Mouse (Mus musculus) cerebellum, adult 9-11 months (tissue): ENCODE results near the gene Timm17a.
A peak's percentile ranks its signal among the peaks of the same experiment; 100 is the strongest.

Experiments
- DNase-seq: peaks from one replicate; pipeline ENCODE4 v3.0.0; 2022

The Timm17a gene

GRCm38 (mm10) chr1:135313284-135314031 is at the start of gene Timm17a:
Gene Timm17a (minus strand): TSS chr1:135313778.
- DNase-seq, result peak; percentile 93

GRCm38 (mm10) chr1:135362115-135362514 is 48.5 kb upstream of the Timm17a start:
- DNase-seq, result no peak

- no peak for DNase-seq
Measured at GRCm38 (mm10) chr1:135361491-135361890, 47.9 kb upstream of the Timm17a start.

GRCm38 (mm10) chr1:135359071-135359470 is 45.5 kb upstream of the Timm17a start:
- DNase-seq, result no peak

- DNase-seq, result no peak
Measured at GRCm38 (mm10) chr1:135351953-135352352, 38.4 kb upstream of the Timm17a start.

- no peak for DNase-seq
Measured at GRCm38 (mm10) chr1:135347498-135348169, 34.1 kb upstream of the Timm17a start.

GRCm38 (mm10) chr1:135346891-135347290 is 33.3 kb upstream of the Timm17a start:
- DNase-seq, result no peak

- no peak for DNase-seq
Measured at GRCm38 (mm10) chr1:135344026-135344425, 30.4 kb upstream of the Timm17a start.

GRCm38 (mm10) chr1:135341947-135342346 is 28.4 kb upstream of the Timm17a start:
- DNase-seq, result no peak

GRCm38 (mm10) chr1:135330578-135330977 is 17.0 kb upstream of the Timm17a start:
- DNase-seq, result no peak

- DNase-seq, result no peak
Measured at GRCm38 (mm10) chr1:135328368-135328767, 14.8 kb upstream of the Timm17a start.

- no peak for DNase-seq
Measured at GRCm38 (mm10) chr1:135325934-135326333, 12.4 kb upstream of the Timm17a start.

GRCm38 (mm10) chr1:135324571-135324970 is 11.0 kb upstream of the Timm17a start, which contains the start of gene Lmod1:
Gene Lmod1 (plus strand): TSS chr1:135324807.
- DNase-seq, result no peak

- DNase-seq, result no peak
Measured at GRCm38 (mm10) chr1:135323367-135323901, 9.9 kb upstream of the Timm17a start.

- no peak for DNase-seq
Measured at GRCm38 (mm10) chr1:135312201-135312600, 1.4 kb downstream of the Timm17a start.

GRCm38 (mm10) chr1:135311356-135311755 is 2.2 kb downstream of the Timm17a start:
- no peak for DNase-seq

GRCm38 (mm10) chr1:135290908-135291307 is 22.7 kb downstream of the Timm17a start:
- DNase-seq, result no peak

- no peak for DNase-seq
Measured at GRCm38 (mm10) chr1:135286311-135286710, 27.3 kb downstream of the Timm17a start.

- peak; percentile 82 for DNase-seq
Measured at GRCm38 (mm10) chr1:135283826-135284291, 29.7 kb downstream of the Timm17a start, which contains the start of gene Rnpep. Gene Rnpep (minus strand): TSS chr1:135284084.

GRCm38 (mm10) chr1:135283287-135283825 is 30.2 kb downstream of the Timm17a start:
- no peak for DNase-seq

- no peak for DNase-seq
Measured at GRCm38 (mm10) chr1:135282536-135283286, 30.9 kb downstream of the Timm17a start.

- no peak for DNase-seq
Measured at GRCm38 (mm10) chr1:135281841-135282240, 31.7 kb downstream of the Timm17a start.

GRCm38 (mm10) chr1:135280646-135281045 is 32.9 kb downstream of the Timm17a start:
- peak; percentile 49 for DNase-seq
